Mouse (Mus musculus) NIH3T3 (cell line): ENCODE data around the gene Nf1.

Experiments
- DNase-seq: peaks from one replicate; pipeline ENCODE4 v3.0.0-alpha.2; 2012; ENCODE audit warnings: low read depth

The Nf1 gene

DNA sequence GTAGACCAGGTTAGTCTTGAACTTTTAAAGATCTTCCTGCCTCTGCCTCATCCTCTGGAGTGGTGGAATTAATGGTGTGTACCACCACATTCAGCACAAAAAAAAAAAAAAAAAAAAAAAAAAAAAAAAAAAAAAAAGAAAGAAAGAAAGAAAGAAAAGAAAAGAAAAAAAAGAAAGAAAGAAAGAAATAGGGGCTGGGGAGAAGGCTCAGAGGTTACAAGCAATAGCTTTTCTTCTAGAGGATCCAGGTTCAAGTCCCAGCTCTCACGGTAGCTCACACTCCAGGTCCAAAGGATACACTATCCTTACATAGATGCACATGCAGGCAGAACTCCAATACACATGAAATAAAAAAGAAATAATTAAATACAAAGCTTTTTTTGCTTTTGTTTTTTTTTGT, 9.9 kb upstream of the Nf1 start:
- no peak for DNase-seq

- no peak for DNase-seq
Measured at GRCm38 (mm10) chr11:79335077-79335476, 4.4 kb upstream of the Nf1 start.

- DNase-seq, result peak; percentile 30
Measured at GRCm38 (mm10) chr11:79336722-79337267, 2.7 kb upstream of the Nf1 start.

GRCm38 (mm10) chr11:79338621-79339020, 872 bp upstream of the Nf1 start:
- peak; percentile 48 for DNase-seq

DNA sequence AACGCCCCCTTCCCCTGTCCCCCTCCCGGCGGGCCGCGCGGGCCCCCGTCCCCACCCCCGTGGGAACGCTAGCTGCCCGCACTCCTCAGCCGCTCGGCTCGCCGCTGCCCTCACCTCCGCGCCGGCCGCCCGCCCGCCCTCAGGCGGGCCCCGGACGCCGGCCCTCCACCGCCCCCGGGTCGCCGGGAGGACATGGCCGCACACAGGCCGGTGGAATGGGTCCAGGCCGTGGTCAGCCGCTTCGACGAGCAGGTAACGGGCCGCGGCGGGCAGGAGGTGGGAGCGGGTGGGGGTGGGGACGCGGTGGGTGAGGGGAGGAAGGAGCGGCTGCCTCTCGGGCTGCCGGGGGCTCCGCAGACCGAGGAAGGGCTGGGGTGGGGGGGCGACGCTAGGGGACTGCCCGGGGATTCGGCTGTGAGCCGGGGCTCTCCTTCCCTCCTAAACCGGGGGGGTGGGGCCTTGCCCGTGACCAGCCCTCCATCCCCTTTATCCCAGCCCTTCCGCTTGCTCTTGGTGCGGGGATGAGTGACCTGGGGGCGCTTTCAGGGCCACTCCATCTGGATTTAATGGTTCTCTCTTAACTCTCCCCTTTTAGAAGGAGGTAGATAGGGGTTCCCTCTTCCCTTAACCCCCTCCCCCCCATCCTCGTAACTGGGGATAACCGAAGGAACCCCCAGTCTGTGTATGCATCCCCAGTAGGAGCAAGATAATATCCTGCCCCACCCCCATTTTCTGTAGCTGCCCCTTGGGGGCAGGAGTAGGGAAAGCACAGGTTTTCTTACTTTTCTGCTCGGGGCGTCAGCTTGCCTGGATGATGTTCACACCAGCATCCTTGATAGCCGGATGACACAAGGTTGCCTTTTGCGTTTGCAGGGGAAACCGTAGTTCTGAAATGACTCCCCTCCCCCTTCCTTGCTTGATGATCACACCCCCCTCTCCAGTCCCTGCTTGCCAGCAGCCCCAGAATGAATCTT, 602 bp downstream of the Nf1 start:
- DNase-seq, result peak; percentile 68

GRCm38 (mm10) chr11:79356995-79357394, 17.5 kb downstream of the Nf1 start:
- DNase-seq, result no peak

DNA sequence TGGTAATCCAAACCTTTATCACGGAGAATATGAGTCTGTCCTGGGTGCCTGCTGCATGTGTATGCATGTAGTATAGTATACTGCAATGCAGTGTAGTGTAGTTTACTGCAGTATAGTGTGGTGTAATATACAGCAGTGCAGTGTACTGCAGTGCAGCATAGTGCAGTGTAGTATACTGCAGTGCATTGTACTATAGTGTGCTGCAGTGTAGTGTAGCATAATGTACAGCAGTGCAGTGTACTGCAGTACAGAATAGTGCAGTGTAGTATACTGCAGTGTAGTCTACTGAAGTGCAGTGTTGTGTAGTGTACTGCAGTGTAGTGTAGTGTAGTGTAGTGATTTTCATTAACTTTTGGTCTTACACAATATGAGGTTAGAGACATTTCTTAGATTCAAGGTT, 17.9 kb downstream of the Nf1 start:
- DNase-seq, result no peak

GRCm38 (mm10) chr11:79364956-79365355, 25.5 kb downstream of the Nf1 start:
- DNase-seq, result no peak

GRCm38 (mm10) chr11:79366284-79366683, 26.8 kb downstream of the Nf1 start:
- no peak for DNase-seq

DNA sequence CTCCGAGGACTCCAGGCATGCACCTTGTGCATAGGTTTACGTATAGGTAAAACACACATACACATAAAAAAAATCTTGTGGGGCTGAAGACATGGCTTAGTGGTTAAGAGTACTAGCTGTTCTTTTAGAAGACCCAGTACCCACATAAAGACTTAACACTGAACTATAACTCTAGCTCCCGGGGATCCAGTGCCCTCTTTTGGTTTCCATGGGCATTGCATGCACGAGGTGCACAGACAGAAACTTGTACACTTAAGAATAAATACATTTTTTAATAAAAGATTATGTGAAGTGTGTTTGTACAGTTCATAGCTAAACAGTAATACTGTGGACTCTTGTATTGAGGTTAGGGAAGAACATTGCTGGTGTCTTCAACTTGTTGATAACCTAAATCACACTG, 33.5 kb downstream of the Nf1 start:
- peak; percentile 15 for DNase-seq

GRCm38 (mm10) chr11:79398336-79398735, 58.8 kb downstream of the Nf1 start:
- DNase-seq, result peak; percentile 94

DNA sequence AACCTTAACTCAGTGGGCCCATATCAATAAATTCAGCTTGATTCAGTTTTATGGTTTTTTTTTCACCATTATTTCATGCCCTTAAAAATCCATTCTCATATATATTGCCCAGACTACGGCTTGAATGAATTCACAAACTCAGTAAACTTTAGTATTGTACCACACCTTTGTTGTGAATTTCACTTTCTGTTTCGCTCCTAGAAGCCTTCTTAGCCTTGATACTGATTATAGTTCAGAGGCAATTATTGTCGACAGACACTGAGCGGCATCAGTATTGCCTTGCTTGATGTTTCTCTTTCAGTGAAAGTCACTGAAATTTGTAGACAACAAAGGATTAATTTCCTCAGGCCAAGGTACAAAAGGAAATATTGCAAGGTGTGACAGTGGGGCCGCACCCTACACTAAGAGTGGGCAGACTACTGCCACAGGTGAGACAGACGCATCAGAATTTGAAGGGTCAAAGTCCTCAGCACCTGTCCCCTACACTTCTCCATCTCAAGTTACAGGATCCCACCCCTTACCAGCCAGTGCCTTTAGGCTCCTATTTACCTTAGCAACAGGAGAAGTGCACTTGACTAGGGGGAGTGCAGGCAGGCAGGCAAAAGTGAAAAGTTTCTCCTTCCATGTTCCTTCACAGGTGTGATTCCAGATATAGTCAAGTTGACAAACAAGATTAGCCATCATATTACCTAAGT, 64.3 kb downstream of the Nf1 start:
- no peak for DNase-seq

- DNase-seq, result peak; percentile 80
Measured at GRCm38 (mm10) chr11:79413761-79414513, 74.4 kb downstream of the Nf1 start.

DNA sequence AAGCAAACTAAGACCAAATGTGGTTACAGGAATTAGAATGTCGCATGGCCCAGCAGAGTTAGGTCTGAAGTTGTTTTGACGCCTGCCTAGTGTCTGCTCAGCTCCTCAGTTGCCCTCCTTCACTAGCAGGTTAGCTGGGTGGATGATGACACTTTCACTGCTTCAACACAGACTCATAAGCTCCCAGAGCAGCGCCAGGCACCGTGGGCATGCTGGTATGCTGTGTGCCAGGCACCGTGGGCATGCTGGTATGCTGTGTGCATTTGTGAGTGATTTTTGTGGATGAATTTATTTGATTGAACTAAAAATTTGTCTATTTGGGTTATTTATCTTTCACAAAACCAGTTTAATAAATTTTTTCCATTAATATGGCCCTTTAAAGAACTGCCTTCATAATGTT, 83.0 kb downstream of the Nf1 start:
- DNase-seq, result no peak

- no peak for DNase-seq
Measured at GRCm38 (mm10) chr11:79426571-79426970, 87.1 kb downstream of the Nf1 start.

DNA sequence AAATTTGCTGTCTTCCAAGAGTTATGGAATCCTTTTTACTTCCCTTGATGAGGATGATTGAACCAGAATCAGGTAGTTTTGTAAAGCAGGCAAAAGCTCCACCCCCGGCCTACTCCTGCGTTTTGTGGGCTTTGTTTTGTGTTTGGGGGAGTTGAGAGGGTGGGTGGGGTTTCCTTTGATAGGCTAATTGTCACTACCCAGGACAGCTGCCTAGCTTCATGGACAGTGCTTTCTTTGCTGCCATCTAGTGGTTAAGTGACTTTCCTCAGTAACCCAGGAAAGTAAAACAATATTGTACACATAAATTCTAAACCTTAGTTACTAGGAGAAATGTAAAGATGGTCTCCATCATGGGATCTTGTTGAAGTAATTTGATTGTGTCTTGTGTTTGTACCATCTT, 88.1 kb downstream of the Nf1 start:
- DNase-seq, result peak; percentile 76

GRCm38 (mm10) chr11:79435252-79435651, 95.8 kb downstream of the Nf1 start:
- DNase-seq, result no peak

DNA sequence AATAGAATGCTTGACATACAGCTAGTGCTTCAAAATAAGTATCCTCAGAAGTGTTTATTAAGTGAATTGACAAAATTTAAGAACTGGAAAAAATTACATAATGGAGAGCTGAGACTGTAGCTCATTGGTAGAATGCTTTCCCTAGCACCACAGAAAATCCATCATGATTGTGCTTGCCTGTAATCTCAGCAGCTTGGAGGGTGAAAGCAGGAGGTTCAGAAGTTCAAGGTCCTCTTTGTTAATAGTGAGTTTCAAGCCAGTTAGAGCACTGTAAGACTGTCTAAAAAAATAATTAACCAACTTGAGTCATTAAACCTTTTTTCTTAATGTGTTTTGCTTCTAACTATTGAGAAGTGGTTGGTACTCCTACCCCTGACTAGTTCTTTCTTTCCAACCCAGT, 108.9 kb downstream of the Nf1 start:
- no peak for DNase-seq

GRCm38 (mm10) chr11:79452966-79453365, 113.5 kb downstream of the Nf1 start:
- peak; percentile 22 for DNase-seq

DNA sequence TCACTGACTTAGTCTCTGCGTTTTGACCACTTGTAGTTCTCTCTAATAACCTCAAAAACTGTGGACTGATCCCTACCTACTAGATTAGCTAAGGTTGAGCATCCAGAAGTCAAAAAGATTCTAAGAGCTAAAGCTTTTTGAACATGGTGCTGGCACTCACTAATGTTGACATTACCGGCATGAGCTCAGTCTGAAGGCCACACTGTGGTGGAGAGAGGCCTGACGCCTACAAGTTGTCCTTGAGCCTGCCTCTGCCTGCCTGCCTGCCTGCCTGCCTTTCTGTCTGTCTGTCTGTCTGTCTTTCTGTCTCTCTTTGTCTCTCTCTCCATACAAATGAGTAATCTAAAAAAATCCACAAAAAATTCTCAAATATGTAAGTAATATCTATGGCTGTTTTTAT, 118.4 kb downstream of the Nf1 start:
- no peak for DNase-seq

DNA sequence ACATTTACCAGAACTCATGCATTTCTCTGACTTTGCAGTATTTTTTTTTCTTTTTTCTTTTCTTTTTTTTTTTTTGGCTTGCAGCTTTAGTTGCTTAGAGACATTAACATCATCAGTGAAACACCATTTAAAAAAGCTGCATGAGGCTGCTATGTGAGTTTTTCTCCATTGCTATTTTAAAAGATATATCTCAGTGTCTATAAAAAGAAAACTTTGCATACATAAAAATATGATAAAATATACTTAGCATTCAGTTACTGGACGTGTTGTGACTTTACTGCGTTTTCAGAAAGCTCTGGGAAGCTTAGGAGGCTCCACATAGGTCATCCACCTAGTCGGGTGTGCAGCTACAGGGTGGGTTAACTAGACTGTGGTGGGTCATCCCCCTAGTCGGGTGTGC, 120.4 kb downstream of the Nf1 start:
- no peak for DNase-seq

DNA sequence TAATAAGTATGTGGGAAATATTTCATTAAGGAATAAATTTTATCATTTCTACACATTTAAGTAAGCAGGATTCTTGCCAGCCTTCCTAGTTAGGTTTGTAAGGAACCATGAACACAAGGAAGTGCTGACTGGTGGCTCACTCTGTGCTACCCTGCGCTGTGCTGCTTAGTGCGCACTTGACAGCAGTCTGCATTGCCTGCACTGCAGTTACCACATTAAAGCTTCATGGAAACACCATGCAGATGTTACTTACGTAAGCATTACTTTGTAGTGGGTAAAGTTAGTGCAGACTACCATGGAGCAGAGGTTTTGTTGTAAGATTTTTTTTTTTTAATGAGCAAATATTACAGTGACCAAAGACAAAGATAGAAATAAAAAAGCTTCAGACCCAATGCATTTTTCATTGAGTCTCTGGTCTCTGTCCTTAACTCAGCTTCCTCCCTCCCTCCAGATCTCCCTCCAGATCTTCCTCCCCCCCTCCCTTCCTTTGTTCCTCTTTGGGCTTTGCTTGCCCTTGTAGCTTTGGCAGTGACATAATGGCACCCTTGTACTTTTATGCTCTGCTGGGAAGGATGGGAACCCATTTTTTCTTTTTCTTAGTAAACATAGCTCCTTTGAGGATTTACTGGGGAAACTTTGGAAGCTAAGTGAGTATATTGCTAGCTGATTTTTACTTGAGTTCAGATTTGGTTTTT, 121.4 kb downstream of the Nf1 start:
- DNase-seq, result no peak
